Mouse (Mus musculus): ENCODE measurements around the gene Eif5a.
A peak's percentile ranks its signal among the peaks of the same experiment; 100 is the strongest.

Gene Eif5a

GRCm38 (mm10) chr11:69902972-69903371 lies 18.8 kb downstream of the Eif5a start:
- no peak for DNase-seq (ENCODE audit: low read depth, low spot score)

- no peak for DNase-seq (ENCODE audit: low read depth, low spot score)
Measured at GRCm38 (mm10) chr11:69901993-69902392, 19.8 kb downstream of the Eif5a start.

GRCm38 (mm10) chr11:69901406-69901846 lies 20.3 kb downstream of the Eif5a start:
- peak; percentile 99 for DNase-seq (ENCODE audit: low read depth, low spot score)

GRCm38 (mm10) chr11:69900471-69901405 lies 21.0 kb downstream of the Eif5a start, which contains the start of the genes 2810408A11Rik and Neurl4:
Gene 2810408A11Rik (minus strand): TSS chr11:69900987.
Gene Neurl4 (plus strand): TSS chr11:69901072.
- peak; percentile 90 for DNase-seq (ENCODE audit: low read depth, low spot score)

GRCm38 (mm10) chr11:69899870-69900269 lies 21.9 kb downstream of the Eif5a start:
- no peak for DNase-seq (ENCODE audit: low read depth, low spot score)

- no peak for DNase-seq (ENCODE audit: low read depth, low spot score)
Measured at GRCm38 (mm10) chr11:69895291-69895690, 26.5 kb downstream of the Eif5a start, which contains the start of gene Acap1. Gene Acap1 (minus strand): TSS chr11:69895539.

GRCm38 (mm10) chr11:69894671-69895070 lies 27.1 kb downstream of the Eif5a start:
- DNase-seq (ENCODE audit: low read depth, low spot score), result no peak

GRCm38 (mm10) chr11:69891482-69891881 lies 30.3 kb downstream of the Eif5a start:
- DNase-seq (ENCODE audit: low read depth, low spot score), result no peak

- no peak for DNase-seq (ENCODE audit: low read depth, low spot score)
Measured at GRCm38 (mm10) chr11:69886907-69887635, 34.7 kb downstream of the Eif5a start.

- DNase-seq (ENCODE audit: low read depth, low spot score), result no peak
Measured at GRCm38 (mm10) chr11:69884663-69885062, 37.1 kb downstream of the Eif5a start.

- DNase-seq (ENCODE audit: low read depth, low spot score), result no peak
Measured at GRCm38 (mm10) chr11:69884240-69884639, 37.5 kb downstream of the Eif5a start.

- no peak for DNase-seq (ENCODE audit: low read depth, low spot score)
Measured at GRCm38 (mm10) chr11:69883527-69884151, 38.1 kb downstream of the Eif5a start.

GRCm38 (mm10) chr11:69883066-69883465 lies 38.7 kb downstream of the Eif5a start:
- DNase-seq (ENCODE audit: low read depth, low spot score), result no peak

GRCm38 (mm10) chr11:69881787-69882670 lies 39.7 kb downstream of the Eif5a start:
- DNase-seq (ENCODE audit: low read depth, low spot score), result no peak

GRCm38 (mm10) chr11:69880853-69881603 lies 40.7 kb downstream of the Eif5a start, which contains the start of gene Kctd11:
Gene Kctd11 (minus strand): TSS chr11:69881406.
- DNase-seq (ENCODE audit: low read depth, low spot score), result no peak

GRCm38 (mm10) chr11:69880506-69880852 lies 41.3 kb downstream of the Eif5a start:
- no peak for DNase-seq (ENCODE audit: low read depth, low spot score)

- no peak for DNase-seq (ENCODE audit: low read depth, low spot score)
Measured at GRCm38 (mm10) chr11:69879711-69880110, 42.0 kb downstream of the Eif5a start.

- DNase-seq (ENCODE audit: low read depth, low spot score), result no peak
Measured at GRCm38 (mm10) chr11:69878952-69879351, 42.8 kb downstream of the Eif5a start.

GRCm38 (mm10) chr11:69878399-69878798 lies 43.4 kb downstream of the Eif5a start:
- DNase-seq (ENCODE audit: low read depth, low spot score), result no peak

- no peak for DNase-seq (ENCODE audit: low read depth, low spot score)
Measured at GRCm38 (mm10) chr11:69877878-69878277, 43.9 kb downstream of the Eif5a start, which contains the start of gene Tmem95. Gene Tmem95 (minus strand): TSS chr11:69878018.
